Mouse (Mus musculus) lung, adult 18-20 months (tissue): ENCODE measurements around the gene Usp36.
A peak's percentile ranks its signal among the peaks of the same experiment; 100 is the strongest.

Experiments
- DNase-seq, 2 experiments: peaks; one replicate each; pipeline ENCODE4 v3.0.0; 2022; ENCODE audit warnings: mixed read lengths in 2 of 2

The Usp36 gene

DNA sequence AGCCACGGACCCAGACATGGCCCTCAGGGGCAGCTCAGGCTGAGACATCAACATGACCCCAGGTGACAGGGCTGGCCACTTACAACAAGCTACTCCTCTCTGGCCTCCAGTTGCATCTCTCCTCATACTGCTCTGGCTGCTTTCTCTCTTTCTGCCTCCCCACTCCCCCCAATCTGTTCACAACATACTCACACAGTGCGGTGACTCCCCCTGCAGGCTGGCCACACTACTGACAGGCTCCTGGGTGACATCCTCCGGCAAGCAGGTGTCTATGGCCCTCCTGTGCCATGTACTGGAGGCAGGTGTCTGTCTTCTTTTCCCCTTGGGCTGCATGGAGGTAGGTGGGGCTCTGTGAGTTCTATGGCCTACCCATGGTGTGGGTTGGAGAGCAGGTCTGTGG is 7.9 kb upstream of the Usp36 start:
- no peak for DNase-seq

DNA sequence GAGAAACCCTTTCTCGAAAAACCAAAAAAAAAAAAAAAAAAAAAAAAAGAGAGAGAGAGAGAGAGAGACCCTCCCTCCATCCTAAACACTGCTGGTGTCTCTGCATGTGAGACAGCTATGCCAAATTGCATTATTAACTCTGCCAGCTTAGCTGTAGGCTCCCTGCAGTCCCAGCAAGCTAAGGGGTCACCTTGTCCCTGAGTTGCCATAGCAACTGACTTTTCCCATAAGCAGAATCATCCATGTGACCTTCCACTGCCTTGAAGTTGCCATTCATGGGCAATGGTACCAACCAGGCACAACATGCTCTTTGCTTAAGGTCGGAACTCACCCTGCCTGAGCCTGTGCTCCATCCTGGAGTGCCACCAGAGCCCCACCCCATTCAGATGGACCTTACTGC is 5.0 kb upstream of the Usp36 start:
- DNase-seq: no peak

DNA sequence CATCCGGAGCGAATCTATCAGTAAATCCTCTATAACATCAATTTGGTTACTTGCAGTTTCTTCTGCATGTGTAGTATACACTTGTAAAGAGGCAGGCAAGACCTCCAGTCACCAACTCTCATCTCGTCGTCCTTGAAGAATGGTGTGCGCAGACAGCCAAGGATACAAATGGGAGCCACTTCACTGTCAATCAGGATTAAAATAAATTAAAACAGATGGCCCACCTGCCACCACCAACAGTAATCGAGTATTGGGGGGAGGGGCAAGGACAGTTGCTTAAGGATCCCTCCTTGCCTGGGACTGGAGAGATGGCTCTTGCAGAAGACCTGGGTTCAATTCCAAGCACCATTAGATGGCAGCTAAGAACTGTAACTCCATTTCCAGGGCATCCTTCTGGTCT is 2.6 kb upstream of the Usp36 start:
- no peak for DNase-seq

DNA sequence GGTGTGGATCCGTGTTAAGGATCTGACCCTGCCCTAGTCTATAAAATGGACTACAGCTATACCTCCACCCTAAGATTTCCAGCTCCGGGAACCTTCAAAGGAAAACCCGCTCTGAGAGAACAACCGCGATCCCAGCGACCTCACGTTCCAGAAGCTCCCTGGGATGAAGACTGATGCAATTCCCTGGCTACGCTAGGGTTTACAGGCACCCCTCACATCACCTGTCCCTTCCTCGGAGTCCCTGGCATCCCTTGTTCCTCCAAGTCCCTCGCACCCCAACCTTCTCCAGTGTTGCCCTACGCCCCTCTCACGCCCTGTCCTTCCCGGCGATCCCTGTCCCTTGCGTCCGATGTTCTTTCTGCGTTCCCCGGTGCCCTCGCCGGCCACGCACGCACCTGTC is 482 bp downstream of the Usp36 start:
- DNase-seq: no peak

DNA sequence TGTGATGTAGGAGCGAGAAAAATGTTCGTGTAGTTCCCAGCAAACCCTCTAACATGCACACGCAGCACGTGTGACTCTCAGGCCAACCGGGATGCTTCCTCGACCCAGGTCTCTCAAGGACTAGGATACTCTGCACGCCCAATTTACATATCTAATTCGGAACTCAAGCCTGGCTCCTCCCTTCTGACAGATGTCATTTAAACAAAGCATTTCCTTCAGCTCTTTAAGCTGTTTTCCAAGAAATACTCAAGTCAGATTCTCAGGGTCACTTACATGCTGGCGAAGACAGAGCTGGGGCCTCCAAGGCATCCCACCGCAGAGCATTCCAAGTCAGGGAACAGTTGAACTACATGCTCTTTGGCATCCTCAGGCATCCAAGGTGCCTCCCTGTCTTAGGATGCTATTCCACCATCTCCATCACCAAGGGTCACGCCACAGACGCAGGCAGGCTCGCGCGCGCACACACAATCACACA is 970 bp downstream of the Usp36 start:
- no peak for DNase-seq

DNA sequence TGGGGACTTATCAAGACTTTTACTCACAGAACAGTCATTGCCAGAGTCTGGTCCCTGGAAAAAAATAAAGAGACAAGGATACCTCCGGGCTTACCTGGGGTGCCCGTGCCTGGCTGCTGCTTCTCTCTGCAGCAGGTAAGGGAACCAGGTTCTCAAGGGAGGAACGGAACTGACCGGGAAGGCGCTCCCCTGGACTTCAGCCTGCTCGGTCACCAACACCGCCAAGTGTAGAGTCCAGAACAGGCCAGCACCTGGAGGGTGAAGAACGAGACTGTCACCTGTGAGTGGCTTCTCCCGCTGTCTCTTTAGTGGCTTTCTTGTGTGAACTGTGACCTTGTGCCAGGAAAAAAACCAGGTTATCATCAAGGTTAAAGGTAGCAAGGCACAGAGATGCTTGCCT is 2.5 kb downstream of the Usp36 start:
- DNase-seq: no peak

DNA sequence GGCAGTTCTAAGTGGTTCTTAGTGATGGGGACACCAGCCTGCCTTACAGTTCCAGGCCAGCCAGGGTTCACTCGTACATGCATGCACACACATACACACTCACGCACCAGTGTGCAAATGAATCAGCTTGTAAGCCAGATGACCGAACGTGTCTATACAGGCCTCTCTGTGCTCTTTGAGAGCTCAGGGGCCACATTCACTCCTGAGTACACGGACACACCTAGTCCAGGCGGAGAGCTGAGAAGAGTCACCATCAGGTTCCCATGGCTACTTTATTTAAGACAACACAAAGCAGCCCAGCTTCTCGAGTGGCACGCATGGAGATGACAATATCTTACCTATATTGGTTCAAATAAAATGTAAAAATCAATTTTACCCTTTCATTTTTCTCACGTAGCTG is 3.6 kb downstream of the Usp36 start:
- DNase-seq: peak in 1 of 2 experiments; percentile 41

DNA sequence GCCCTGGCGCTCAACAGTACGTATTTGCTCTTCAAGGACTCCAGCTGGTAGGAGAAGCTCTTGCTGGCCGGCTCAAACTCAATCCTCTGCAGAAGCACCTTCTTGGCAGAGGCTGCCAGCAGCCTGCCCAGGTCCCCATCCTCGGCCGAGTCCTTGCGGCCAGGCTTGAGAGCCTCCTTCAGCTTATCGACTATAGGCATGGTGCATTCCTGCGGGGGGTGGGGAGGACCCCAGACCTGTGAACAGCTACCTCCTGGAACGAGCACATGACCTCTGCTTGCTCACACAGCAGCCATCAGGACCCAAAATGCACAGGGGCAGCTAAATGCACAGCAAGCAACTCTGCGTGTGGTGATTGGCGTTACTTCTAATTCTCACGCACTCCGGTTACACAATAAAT is 4.3 kb downstream of the Usp36 start:
- peak; percentile 69 to 77 for DNase-seq

DNA sequence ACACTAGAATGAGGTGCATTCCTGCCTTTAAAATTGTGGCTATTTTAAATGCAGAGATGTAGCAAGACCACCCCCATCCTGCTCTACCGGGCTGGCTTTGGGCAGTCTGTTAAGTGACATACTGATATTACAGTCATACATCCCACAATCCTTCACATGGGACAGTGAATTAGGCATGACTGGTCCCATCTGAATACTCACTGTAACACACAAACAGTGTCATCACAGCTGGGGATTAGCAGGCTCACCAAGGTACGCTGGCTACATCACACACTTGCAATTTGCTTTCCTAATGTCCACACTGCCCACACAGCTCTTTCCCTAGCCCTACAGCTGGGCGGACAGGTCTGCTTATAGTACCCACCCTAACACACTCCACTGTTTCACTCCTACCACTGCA is 9.8 kb downstream of the Usp36 start:
- no peak for DNase-seq

DNA sequence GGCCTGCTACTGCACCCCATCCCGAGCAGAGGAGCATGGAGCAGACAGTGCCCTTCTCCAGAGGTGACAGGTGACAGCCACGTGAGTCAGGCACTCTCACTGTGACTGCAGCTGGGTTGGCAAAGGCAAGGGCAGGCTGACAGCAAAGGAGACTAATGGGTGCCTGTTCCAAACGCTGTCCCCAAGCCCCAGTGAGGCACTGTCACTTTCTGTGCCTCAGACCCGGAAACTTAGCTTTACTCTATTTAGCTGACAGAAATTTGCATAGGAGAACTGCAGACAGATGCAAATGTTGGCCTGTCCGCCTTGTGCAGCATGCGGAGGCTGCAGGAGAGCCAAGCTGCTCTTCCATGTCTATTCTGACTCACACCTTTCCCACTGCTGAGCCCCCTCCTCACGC is 13.7 kb downstream of the Usp36 start:
- no peak for DNase-seq

DNA sequence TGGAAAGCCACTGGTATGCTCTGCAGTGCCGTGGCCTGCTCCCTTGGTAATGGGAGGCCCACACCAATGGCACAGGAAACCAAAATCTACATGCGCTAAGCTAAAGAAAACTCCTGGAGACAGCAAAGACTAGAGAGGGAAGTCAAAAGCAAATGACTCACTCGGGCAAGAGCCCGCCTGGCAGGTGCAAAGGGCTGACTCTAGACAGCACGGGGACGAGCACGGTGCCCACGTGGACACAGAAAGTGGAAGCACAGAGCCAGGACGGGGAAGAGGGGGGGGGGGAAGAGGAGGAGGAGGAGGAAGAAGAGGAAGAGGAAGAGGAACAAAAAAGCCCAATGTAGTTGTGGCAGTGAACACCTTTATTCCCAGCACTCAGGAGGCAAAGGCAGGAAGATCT is 15.0 kb downstream of the Usp36 start:
- DNase-seq: no peak

DNA sequence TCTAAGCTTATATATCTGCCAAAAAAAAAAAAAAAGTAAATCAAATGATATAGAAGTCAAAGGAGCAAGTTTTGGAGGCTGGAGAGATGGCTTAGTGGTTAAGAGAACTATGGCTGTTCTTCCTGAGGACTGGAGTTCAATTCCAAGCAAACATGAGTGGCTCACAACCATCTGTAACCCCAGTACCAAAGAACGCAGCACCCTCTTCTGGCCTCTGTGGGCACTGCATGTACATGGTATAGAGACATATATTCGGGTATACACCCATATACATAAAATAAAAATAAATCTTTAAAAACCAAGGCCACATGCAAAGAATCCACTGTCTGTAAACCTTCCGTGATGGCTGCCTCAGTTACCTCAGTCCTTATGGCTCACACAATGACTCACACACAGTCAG is 20.2 kb downstream of the Usp36 start:
- peak in 1 of 2 experiments; percentile 36 for DNase-seq

DNA sequence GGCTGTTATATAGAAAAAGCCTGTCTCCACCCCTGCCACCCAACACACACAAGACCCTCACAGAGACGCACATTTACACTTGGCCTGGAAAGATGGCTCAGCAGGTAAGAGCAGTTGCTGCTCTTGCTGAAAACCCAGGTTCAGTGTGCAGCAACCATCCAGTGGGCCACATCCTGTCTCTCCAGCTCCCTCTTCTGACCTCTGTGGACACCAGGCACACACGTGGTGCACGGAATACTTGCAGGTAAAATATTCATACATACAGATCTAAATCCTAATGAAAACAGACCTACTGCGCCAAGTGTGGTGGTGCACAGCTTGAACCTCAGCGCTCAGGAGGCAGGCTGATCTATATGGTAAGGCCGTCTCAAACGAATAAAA is 23.4 kb downstream of the Usp36 start:
- no peak for DNase-seq

DNA sequence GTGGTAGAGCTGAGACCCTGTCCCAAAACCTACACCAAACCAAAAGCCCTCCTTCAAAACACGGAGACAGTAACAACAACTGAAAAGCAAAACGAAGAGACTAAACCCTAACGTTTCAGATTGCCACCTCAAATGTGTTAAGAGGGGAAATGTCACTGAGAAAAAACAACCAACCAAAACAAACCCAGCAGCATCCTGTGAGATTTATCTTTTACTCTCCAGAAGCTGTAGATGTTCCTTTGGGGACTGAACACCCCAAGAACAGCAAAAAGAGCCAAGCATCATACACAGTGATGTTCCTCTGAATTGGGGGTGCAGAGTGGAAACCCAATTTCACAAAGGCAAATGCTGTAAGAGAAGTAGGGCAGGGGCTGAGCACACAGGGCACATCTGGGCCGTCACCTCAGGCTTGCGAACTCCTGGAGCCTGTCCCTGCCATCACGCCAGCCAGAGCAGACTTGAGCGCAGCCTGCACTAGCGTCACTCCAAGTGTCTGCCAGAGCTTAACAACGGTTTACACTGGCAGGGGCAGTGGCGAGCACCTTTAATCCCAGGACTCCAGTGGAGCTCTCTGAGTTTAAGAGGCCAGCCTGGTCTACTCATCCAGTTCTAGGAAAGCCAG is 23.9 kb downstream of the Usp36 start:
- no peak for DNase-seq

DNA sequence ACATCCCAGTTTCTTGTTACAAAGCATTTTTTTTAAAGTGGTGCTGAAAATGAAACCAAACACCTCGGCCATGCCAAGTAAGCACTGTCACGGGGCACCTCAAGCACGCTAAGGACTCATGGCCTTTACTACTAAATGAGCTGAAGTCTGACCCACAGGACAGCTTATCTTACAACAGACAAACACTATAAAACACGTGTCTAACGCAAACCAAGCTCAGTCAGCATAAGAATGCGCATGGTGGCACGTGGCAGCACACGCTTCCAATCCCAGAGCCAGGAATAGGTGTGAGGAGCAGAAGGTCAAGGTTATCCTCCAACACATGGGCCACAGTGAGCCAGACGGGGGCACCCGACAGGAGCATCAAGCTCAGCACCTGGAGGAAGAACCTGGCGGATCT is 24.4 kb downstream of the Usp36 start:
- peak; percentile 38 to 40 for DNase-seq

DNA sequence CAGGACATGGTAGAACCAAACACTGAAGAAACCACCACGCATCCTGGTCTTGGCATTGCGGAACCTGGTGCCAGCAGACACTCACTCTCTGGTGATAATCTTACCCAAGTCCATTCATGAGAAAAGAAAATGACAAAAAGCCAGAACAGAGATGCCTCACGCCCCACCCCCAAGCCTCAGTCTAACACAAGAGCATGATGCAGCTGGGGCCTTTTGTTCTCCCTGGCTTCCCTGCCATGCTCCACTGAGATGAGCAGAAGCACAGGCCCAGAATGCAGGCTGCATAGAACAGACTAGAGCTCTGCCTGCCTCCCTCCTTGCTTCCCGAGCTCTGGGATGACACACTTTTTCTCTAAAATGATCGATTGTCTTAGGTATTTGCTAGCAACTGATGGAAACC is 26.9 kb downstream of the Usp36 start:
- no peak for DNase-seq

DNA sequence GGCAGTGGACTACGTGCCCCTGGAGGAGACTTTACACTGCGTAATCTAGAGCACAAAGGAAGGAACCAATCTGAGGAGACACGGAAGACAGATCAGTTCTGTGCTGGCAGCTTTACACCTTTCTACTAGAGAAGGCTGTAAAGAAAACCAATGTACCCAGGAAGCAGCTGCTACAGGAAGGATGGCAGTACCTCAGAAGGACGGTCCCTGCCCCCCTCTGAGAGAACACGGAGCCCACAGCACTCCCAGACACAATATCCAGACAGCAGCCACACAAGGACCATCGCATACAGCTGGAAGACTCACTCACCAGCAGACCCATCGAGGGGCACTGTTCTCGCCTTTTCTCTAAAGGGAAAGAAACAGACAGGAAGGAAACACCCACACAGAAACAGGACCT is 30.0 kb downstream of the Usp36 start:
- DNase-seq: no peak

DNA sequence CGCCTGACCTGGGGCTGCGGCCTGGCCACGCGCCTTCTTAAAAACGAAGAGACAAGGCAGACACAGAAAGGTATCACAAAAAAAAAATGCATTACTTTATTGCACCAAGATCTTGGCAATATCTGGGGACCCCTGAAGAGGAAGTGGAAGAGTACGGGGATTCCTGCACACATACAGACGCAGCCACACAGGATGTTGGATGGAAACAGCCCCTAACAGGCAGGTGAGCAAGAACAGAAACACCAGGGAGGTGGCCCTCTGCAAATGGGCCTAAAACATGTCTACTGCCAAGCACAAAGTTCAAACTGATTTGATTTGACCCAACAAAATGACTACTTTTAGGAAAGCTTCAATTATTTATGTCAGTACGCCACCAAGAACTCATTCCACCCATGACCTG is 30.5 kb downstream of the Usp36 start:
- DNase-seq: no peak

DNA sequence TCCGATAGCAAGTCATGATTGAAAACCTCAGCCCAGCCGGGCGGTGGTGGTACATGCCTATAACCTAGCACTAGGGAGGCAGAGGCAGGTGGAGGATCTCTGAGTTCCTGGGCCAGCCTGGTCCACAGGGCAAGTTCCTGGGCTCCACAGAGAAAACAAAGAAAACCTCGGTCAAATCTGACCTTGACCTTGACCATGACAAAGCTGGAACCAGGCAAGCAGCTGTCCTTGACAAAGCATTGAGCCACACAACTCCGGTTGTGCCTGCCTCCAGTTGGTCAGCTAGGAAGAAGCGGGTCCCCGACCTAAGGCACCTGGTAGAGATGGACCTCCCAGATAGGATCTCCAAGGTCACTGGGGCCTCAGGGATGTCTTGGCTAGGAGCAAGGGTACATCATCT is 33.7 kb downstream of the Usp36 start:
- no peak for DNase-seq

DNA sequence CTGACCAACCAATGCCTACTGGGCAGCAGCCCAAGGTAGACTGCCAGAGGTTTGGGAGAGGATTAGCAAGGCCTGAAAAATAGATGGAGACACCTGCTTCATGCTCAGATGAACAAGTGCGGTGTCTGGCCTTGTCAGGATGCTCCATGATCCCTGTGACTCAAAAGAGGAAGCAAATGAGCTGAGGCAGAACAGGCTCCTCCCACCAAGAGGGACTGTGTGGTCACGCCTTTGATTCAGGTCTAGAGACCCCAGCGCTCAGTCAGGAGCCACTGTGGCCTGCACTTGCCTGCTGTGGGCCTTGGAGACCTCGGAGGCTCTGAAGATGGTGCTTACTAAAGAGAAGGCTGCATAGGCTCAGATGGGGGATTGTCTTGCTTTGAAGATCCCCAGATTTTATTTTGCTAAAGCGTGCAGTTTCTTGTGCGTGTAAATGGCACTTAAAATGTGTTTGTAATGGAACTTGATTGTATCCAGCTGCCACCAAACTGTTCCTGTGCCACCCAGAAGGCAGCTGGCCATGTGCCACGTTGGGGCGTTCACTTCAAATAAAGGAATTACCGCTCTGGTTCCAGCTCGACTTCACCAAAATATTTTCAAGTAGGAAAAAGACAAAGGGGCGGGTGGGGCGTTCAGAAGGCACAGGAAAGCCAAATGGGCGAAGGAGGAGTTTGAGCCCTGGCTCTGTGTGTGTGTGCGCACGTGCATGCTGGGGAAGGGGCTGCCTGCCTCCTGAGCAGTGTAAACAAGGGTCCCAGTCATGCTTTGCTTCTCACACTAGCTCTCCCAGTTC is 35.7 kb downstream of the Usp36 start:
- peak; percentile 82 to 87 for DNase-seq

DNA sequence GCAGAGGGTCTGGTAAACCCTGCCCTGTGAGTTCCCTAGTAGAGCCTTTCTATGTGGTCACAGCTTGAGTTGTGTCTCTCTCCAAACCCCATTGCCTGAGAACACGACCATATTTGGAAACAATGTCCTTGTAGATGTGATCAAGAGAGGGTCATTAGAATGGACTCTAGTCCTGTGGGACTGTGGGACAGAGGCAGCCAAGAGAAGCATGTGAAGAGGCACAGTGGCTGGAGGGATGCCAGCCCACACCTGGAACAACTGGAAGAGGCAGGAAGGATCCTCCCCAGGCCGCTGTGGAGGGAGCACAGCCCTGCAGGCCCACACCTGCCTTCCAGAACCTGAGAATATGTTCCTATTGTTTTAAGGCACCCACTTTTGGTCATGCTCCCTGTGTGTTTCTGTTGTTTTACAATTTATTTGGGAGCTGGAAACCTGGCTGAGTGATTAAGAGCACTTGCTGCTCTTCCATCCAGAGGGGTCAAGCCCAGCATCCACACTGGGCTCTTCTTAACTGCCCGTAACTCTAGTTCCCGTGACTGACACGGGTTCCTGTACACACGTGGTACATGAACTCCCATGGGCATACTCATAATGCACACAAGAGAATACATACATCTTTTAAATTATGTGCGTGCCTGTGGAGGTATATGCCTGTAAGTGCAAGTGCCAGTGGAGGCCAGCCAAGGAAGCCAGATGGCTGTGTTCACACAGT is 36.4 kb downstream of the Usp36 start:
- no peak for DNase-seq

DNA sequence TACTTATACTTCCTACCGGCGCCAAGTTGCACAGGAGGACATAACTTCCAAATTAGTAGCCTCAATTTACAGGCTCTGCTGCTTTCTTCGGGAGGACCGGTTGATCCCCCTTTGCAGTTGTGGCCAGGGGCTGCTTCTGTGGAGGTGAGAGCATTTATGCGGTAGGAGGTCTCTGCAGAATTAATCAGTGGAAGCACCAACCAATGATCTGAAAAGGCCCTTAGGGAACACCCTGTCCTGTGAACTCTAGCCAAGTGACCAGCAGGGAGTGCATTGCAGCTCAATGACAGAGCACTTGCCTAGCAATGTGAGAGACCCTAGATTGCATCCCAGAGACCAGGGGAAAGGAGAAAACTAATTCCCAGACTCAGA is 41.0 kb downstream of the Usp36 start:
- peak in 1 of 2 experiments; percentile 58 for DNase-seq

DNA sequence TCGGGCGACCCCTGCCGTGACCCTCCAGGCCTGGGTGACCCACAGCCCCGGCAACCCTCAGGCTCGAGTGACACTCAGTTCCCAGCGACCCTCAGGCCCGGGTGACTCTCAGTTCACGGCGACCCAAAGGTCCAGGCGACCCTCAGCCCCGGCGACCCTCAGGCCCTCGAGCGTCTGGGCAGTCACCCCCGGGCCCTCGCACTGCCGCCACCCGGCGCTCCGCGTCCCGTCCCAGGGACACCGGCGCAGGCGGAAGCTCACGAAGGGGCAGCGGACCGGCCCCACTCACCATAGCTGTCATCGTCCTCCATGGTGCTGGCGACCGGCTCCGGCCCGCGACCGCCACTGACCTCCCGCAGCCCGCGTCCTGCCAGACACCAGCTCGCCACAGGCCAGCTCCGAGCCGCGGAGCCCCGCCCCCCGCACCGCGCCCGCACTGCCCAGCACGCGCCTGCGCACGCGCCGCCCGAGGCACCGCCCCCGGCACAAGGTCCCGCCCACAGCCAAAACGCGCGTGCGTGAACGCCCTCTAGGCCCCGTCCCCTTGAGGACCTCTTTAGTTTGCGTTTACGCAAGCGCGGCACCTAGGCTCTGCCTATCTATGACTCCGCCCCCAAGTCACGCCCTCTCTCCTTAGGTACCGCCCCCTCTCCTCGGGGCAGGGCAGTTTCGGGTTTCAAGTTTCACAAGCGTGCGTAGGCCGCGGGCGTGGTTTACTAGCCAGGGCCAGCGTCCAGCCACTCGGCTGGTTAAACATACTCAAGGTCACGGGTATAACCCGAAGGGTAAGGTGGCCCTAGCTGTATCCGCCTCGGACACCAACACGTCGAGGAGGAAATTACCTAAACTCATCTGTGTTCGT is 41.7 kb downstream of the Usp36 start, which contains the start of gene Cyth1:
Gene Cyth1, minus strand, starts transcription at position 443 of the 862 bp plus-strand sequence.
- peak; percentile 100 for DNase-seq
